Mouse (Mus musculus) hematopoietic stem cell, adult 5-6 weeks (primary cell): Measurements from ENCODE around the gene Pax7. TPM values are rescaled to one million over a fixed set of nuclear protein-coding genes. Genes with fewer than 3 reads are reported as not detected.

Experiments used
- ATAC-seq, 2 experiments: fragments of 125-278 bp in 1 of 2; replicated peaks in 1 of 2; 2 replicates each; pipeline ENCODE4 v1.8.0; 2016 to 2017; ENCODE audit warnings: inconsistent platforms in 2 of 2, mild to moderate bottlenecking in 2 of 2, moderate number of reproducible peaks in 2 of 2, low read depth in 1 of 2, moderate TSS enrichment in 1 of 2; ENCODE audit not compliant: low FRiP score in 2 of 2, poor library complexity in 2 of 2, severe bottlenecking in 2 of 2, insufficient read depth in 1 of 2, low TSS enrichment in 1 of 2
- total RNA-seq: library from RNA; stranded (forward); fragments of 172-1452, 232-1000 nt; gene quantifications from 2 replicates; pipeline ENCODE4 v1.2.3, GENCODE M21; 2017

Gene Pax7
- not detected in 2 replicates for total RNA-seq

DNA sequence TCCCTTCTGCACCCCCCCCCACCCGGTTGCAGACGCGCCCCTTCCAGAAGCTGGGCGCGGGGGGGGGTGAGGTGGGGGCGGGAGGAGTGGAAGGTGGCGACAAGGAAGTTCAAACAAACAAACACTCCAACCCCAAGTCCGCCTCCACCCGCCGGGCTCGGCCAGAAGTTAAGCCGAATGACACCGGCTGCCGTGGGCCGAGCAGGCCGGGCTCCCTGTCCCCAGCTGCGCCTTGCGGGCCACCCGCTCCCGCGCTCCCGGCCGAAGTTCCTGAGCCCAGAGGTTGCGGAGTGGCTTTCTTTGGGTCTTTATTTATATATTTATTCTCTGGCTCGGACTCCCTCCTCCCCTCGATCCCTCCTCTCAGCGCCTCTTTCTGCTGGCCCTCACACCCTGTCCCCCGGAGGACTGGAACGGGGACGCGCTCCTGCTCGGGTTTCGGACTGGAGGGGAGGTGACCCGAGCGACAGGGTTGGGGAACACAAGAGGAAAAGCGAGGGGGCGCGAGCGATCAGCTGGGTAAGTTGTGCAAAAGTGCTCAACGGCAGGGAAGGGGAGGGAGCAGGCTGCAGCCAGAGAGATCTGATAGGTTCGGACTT lies at the start of gene Pax7:
Pax7 (minus strand) TSS at position 493 of the 599 bp plus-strand sequence.
- no peak for ATAC-seq

DNA sequence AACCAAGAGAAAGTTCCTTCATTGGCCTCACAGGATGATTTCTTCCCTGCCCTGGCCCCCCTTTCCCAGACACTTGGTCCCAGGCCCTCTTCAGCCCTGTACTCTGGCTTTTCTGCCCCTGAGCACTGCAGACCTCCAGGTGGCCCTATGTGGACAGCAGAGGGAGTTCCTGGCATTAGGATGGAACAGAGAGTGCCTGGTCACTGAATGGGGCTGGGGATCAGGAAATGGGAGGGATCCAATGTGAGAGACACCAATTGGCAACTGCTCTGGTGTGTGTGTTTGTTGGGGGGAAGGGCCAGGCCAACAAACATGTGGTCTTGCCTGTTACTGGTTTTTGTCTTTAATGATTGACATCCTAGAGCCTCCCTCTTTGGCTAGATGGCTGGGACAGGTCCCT lies 48.5 kb upstream of the Pax7 start:
- no peak for ATAC-seq

DNA sequence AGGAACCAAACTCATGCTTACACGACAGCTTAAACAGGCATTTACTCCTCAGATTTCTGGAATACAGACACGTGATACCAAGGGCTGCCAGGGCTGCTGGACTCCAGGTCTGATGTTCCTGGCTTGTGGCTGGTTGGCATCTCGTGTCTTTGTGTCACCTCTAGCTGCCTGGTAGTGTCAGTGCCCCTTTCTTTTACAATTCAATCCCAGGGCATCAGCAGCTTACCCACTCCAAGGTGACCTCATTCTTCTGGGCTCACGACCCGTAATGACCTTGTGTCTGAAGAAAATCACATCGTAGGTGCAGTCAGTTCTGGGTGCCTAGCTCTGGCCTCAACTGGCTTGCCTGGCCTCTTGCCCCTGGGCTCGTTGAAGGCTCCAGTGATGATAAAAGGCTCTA lies 46.0 kb upstream of the Pax7 start:
- no peak for ATAC-seq

DNA sequence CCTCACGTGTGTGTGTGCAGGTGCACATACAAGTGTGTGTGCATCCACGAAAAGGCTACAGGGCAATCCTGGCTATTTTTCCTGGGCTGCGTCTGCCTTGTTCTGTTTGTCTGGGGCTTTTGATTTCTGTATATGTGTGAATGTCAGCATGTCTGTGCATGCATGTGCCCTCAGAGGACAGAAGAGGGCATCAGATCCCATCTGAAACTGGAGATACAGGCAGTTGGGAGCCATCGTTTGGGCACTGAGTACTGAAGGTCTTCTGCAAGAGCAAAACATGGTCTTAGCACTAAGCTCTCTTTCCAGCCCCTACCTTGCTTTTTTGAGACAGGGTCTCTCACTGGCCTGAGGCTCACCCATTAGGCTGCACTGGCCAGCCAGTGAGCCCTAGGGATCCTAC lies 45.1 kb upstream of the Pax7 start:
- no peak for ATAC-seq

DNA sequence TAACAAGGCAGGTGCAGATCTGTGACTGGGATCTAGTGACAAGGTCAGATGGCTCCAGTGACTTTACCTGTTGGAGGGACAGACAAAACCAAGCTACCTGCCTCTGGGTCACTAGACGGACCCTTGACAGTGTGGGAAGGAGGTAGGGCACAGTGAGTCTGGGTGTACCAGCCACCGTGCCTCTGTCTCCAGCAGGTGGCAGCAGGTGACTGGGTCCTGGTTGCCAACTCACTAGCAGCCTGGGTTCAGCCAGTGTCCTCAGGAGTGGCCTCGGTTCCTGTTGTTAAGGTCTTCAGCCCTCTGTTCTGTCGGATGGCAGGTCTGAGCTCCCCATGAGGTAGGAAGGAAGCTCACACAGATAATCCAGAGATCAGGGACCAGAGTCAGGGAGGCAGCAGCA lies 43.9 kb upstream of the Pax7 start:
- peak; percentile 53 to 56; a peak in 1 of 4 replicates for ATAC-seq

DNA sequence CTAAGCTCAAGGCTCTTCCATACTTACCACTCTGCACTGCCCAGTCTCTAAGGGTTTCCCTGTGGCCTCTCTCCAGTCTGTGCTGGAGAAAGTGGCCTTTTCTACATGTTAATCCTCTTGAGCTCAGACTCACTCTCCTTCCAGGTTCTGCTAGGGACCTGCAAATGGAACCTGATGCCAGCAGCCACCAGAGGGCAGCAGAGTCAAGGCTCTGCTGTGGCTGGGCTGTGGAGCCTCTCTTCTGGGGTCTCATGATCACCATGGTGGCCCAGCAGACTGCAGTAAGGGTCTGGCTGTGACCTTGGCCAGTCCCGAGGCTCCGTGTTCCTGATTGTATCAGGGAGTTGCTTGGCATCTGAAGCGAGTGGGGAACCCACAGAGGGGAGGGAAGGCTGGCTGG lies 39.3 kb upstream of the Pax7 start:
- ATAC-seq = peak; percentile 52 to 54; a peak in 2 of 4 replicates

DNA sequence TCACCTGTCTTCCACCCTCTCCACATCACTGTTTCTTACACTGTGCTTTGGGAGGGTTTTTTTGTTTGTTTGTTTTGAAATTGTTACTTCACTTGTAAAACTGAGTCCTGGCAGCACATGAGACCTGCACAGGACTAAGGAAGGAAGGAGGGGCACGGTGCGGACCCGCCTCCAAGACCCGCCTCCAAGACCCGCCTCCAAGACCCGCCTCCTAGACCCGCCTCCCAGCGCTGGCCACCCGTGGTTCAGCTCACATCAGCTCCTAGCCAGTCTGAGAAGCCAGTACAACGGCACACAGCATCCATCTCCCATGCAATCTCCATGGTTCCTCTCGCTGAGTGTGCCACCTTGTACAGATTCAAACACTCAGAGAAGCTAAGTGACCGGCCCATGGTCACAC lies 38.4 kb upstream of the Pax7 start:
- no peak for ATAC-seq

DNA sequence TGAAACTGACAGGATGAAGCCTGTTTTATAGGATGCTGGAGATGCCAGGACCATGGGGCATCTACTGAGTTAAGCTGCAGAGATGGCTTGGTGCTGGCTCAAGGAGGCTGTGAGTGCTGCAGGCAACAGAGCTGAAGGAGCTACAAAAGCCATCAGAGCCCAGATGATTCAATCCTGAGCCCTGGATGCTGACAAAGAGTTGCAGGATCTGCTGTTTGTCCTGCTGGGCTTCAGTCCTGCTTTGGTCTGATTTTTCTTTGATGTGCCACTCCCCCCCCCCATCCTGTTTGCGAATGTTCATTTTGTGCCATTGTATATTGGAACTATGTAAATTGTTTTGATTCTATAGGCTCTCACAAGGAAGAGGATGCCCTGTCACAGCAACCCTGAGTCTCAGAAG lies 29.9 kb upstream of the Pax7 start:
- no peak for ATAC-seq

DNA sequence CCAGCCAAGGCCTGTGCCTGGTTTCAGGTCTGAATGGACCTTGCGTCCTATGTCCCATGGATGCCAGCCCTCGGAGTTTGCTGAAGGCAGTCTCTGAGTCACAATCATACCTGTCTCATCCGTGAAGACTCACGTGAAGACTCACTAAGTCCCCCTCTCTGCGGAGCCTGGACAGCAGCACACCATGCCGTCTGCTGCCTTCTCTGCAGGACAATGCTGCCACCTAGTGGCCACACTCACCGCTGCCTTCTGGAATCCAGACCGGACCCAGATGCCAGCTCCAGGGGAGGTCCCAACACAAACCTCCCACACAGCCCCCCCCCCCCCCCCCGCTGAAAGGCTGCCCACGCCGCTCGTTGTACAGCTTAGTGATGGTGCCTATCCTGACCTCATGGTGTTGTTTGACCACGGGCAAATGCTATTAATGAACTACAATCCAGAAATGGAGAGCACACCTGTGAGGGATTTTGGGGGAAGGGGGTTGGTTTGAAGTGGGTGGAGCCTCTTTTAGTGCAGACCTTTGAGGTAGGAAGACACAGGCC lies 25.4 kb upstream of the Pax7 start:
- peak; percentile 65 to 81 for ATAC-seq

DNA sequence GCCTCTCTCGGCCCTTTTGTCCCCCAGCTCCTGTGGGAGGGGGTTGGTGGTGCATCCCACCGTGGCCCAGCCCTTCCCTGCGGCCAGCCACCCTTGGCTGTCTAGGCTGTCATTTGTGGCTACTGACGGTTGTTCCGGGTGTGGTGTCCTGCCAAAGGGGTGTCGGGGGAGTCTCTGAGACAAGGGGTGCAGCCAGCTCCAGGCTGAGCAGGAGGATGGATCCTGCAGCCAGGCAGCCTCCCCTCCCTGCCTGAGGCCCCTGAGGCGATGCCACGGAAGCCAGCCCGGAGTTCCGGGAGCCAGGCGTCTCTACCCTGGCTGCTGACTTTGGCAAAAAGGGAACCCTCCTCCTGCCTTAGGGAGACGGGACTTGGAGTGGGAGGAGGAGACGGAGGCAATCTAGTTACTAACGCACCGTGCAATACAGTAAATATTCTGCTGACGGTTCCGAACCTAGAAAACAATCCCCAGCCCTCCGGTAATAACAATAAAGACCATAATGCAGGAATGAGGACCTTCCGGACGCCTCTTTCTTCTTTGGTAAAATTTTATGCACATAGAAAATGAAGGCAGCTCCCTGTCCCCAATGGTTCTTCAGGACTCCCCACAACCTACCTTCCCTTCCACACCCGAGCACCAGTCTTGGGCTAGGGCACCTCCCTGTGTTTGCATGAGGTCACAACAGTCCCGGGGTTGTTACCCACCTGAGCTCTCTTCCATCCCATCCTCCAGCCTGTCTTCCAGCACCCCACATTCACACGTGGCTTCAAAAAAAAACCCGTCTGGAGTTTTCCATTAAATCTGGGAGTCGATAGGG lies 19.1 kb upstream of the Pax7 start:
- no peak; a peak in 1 of 4 replicates for ATAC-seq

DNA sequence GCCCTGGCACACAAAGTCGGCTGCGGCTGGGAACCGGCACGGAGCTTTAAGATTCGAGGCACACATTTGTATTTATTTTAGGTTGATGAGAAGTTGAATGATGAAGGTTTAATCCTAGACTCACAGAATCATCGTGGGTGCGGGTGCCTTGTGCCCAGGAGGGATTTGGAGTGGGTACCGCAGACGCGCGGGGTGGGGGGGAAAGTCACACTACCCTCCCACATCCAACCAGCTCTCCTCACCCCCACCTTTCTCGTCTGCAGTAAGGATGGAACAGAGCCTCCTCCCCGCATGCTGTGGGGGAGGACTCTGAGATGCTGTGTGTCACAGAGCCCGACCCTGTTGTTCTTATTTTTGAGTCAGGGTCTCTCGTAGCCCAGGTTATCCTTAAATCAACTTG lies 18.1 kb upstream of the Pax7 start:
- no peak for ATAC-seq

DNA sequence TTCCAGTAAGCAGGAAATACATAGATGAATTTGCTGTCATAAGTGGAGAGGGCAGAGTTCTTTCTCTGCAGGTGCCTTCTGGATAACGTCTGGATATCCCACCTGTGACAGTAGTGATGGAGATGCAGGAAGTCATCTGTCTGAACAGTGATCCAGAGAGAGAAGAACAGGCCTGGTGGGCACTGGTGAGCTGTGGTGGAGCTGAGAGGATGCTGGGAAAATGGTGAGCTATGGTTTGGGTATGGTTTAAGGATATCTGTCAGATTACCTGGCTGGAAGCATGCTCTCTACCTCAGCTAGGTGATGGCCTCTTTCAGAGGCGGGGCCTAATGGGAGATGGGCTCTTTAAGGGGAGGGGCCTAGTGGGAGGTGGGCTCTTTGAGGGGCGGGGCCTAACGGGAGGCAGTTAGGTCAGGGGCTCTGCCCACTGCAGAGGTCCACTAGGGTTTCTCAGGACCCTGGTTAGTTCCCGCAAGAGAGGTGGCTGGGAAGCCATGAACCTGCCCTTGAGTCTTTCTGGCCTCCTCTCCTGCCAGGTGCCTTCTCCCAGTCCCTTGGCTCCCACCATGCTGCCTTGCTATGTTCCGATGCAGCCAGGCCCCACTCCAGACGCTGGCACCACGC lies 17.3 kb upstream of the Pax7 start:
- ATAC-seq = no peak

DNA sequence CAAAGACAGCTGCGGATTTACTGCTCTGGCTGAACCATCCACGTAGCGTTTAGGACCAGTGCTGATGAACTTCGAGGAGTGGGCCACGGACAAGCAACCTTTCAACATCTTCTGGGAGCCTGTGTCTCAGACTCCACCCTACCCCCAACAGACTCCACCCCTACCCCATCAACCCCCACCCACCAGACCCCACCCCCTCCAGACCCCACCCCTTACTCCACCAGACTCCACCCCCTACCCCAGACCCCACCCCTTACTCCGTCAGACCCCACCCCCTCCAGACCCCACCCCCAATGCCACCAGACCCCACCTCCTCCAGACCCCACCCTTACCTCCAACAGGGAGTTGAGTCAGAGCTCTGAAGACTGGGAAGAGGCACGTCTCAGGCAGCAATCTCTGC lies 10.1 kb upstream of the Pax7 start:
- no peak for ATAC-seq

DNA sequence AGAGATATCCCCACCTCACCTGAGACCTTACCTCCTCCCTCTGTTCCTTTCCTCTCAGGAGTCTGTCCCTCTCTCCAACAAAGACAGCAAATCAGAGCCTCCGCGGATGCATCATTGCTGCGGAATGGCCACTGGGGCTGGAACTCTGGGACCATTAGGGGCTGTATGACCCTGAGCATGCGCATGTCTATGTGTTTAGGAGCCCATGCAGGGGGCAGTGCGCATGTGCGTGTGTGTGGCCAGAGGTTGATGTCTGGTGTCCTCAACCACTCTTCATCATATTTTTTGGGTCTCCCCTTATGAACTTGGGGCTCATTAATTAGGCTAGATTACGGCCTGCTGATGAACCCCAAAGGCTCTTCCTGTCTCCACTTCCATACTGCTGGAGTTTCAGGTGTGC lies 9.6 kb upstream of the Pax7 start:
- no peak for ATAC-seq

DNA sequence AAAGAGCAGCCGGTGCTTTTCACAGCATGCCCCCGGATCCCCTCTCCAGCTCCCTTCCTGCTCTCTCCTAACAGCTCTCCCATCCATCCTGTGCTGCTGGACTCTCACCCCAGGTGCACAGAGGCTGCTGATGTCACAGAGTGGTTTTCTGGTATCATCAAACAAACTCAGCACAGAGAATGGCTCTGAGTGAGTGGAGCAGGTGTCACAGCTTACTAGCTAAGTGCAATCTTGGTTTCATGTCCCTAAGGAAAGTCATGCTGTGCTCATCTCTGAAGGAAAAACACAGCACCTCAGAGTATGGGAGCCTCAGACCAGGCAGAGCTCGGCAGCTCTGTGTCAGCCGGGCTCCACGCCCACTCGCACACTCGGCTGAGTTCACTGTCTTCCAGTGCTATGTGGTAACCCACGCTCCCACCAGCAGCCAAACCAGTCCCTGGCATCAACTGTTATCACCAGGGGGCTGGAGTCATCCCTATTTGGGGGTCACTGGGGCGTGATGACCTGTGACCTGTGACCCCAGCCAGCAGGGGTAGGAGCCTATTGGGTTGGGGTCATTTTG lies 7.7 kb upstream of the Pax7 start:
- ATAC-seq = no peak

DNA sequence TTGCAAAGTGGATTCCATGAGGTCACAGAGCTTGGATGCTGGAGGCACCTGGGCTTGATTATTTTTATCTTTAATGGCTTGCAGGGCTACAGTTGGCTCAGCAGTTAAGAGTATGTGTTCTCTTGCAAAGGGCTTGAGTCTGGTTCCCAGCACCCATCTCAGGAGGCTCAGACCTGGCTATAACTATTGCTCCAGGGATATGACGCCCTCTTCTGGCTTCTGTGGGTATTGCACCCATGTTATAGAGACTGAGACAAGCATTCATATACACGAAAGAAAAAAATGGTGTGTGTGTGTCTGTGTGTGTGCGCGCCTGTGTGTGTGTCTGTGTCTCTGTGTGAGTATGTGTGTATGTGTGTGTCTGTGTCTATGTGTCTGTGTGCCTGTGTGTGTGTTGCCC lies 7.1 kb upstream of the Pax7 start:
- no peak for ATAC-seq

DNA sequence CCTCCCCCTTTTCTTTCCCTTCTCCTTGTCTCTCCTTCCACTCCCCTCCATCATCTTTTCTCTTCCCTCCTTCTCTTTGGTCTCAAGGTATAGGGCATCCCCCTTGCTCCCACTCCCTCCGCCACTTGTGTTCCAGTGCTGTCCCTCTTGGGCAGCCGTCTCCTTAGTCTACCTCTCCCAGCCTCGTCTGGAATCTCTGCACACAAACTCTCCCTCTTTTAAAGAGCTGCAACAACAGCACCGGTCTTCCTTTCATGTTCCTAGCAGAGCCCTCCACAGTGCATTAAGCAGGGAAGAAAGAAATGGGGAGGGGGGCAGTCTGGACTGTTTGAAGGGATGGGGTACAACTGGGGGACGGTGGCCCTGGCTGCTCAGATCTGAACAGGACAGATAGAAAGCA lies 3.4 kb upstream of the Pax7 start:
- ATAC-seq = no peak

DNA sequence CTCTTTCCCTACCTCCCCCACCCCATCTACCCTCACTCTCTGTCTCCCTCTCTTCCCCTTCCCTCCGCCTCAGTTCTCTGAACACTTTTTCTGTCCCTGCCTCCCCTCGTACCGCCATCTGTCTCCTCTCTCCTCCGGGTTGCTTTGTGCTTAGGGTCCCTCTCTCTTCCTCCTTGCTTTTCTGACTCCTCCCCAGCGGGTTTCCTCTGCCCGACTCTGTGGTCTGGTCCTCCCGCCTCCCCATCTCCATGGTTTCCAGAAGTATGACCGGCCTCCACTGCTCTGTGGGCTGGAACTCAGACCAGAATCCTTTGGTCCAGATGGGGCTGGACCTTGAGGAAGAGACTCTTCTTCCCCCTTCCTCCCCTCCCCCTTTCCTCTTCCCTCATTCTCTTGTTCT lies 2.9 kb upstream of the Pax7 start:
- 0 out of 4 replicates have a peak, but pooled peaks of 1 of the 2 experiments have one; percentile 56 for ATAC-seq
